Mouse (Mus musculus): ENCODE measurements around the gene Serinc3. TPM values are rescaled to one million over a fixed set of nuclear protein-coding genes. Genes with fewer than 3 reads are reported as not detected.

Serinc3 gene
- polyA plus RNA-seq, 1 experiment from 2014 or later, result 38.4 TPM

DNA sequence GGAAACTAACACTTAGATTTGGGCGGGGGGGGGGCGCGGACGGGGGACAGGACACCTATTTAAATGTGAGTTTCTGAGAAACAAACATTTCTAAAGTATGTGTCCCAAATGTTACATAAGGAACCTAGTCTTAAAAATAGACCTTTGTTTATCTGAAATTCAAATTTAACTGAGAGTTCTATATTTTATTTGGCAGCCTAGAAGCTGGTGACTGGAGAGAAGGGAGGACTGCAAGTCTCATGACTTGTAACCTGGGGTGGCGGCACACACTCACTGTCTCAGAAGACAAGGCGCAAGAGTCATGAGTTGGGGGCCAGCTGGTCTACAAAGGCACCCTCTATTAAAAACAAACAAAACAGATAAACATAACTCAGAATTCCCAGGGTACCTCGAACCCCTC, 43.9 kb downstream of the Serinc3 start:
- no peaks in the 10 kb centered on the region for H3K9me3 ChIP-seq (ENCODE audit: control insufficient read depth, low read length)
- H3K4me3 ChIP-seq (ENCODE audit: low read depth, low read length), result no peak overlapping the region
- no peak overlapping the region for H3K4me2 ChIP-seq (replicated peaks; ENCODE audit: low read depth, low read length)
- no peaks in the 10 kb centered on the region; the same call in 1 of the 2 replicates for H3K4me1 ChIP-seq (replicated peaks; ENCODE audit: control insufficient read depth, insufficient read depth, low read length)
- H3K27me3 ChIP-seq (ENCODE audit: control insufficient read depth, insufficient read depth, low read length), result no peaks in the 10 kb centered on the region
- DNase-seq (ENCODE audit: low spot score) (no peak), ATAC-seq (ENCODE audit: low FRiP score) (no peak)
- H3K36me3 ChIP-seq (ENCODE audit: control insufficient read depth, insufficient read depth, low read length), result no peaks in the 10 kb centered on the region
- WGBS, result 95% methylated on average over 7 of the region's 7 CpGs
- H3K27ac ChIP-seq (ENCODE audit: low read depth, low read length), result no peak overlapping the region
- H3K9ac ChIP-seq (ENCODE audit: low read depth, low read length), result no peak overlapping the region

DNA sequence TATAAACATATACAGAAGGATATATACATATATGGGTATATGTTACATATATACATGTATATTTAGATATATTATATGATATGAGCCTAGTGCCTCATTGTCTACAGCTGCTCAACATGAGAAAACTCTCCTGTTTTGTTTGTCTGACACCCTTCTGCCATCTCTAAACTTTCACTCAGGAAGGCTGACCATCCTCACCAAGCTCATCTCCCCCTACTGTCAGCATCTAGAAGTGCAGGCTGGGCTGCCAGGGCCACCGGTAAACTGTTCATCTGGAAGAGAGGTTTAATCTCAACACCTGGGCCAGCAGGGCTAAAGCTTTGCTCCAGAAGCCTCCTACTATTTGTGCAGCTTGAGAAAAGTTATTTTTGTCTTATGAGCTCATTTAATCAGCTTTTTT, 45.7 kb downstream of the Serinc3 start:
- H3K4me1 ChIP-seq (replicated peaks; ENCODE audit: control insufficient read depth, insufficient read depth, low read length), result no peaks in the 10 kb centered on the region; the same call in 1 of the 2 replicates
- ATAC-seq (ENCODE audit: low FRiP score) (no peak), DNase-seq (ENCODE audit: low spot score) (peak; percentile 80)
- H3K4me2 ChIP-seq (replicated peaks; ENCODE audit: low read depth, low read length), result no peak overlapping the region
- H3K9me3 ChIP-seq (ENCODE audit: control insufficient read depth, low read length), result no peaks in the 10 kb centered on the region
- no peaks in the 10 kb centered on the region for H3K27me3 ChIP-seq (ENCODE audit: control insufficient read depth, insufficient read depth, low read length)
- H3K9ac ChIP-seq (ENCODE audit: low read depth, low read length), result no peak overlapping the region
- no peaks in the 10 kb centered on the region for H3K36me3 ChIP-seq (ENCODE audit: control insufficient read depth, insufficient read depth, low read length)
- H3K27ac ChIP-seq (ENCODE audit: low read depth, low read length), result no peak overlapping the region
- 4% methylated on average over 1 of the region's 1 CpGs for WGBS
- H3K4me3 ChIP-seq (ENCODE audit: low read depth, low read length), result no peak overlapping the region

DNA sequence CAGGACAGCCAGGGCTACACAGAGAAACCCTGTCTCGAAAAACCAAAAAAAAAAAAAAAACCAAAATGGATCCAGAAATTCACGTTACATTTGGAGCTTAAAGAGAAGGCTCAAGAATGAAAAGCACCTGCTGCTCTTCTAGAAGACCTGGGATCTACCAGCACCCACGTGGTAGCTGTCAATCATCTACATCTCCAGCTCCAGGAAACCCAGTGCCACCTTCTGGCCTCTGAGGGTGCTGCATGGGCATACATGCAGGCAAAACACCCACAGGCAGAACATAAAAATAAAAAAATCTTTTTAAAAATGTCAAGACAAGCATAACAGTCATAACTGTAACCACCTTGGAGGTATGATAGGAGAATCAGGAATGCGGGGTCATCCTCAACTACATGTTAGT, 47.3 kb downstream of the Serinc3 start:
- Histone ChIP-seq H3K36me3 (ENCODE audit: control insufficient read depth, insufficient read depth, low read length) (no peaks in the 10 kb centered on the region), H3K4me2 (replicated peaks; ENCODE audit: low read depth, low read length) (no peak overlapping the region), H3K9me3 (ENCODE audit: control insufficient read depth, low read length) (no peaks in the 10 kb centered on the region), H3K4me1 (replicated peaks; ENCODE audit: control insufficient read depth, insufficient read depth, low read length) (no peaks in the 10 kb centered on the region), H3K4me3 (ENCODE audit: low read depth, low read length) (no peak overlapping the region), H3K27me3 (ENCODE audit: control insufficient read depth, insufficient read depth, low read length) (no peaks in the 10 kb centered on the region), H3K9ac (ENCODE audit: low read depth, low read length) (no peak overlapping the region), H3K27ac (ENCODE audit: low read depth, low read length) (no peak overlapping the region)
- 59% methylated on average over 4 of the region's 4 CpGs for WGBS
- DNase-seq (ENCODE audit: low spot score), result peak; percentile 24
- no peak for ATAC-seq (ENCODE audit: low FRiP score)

DNA sequence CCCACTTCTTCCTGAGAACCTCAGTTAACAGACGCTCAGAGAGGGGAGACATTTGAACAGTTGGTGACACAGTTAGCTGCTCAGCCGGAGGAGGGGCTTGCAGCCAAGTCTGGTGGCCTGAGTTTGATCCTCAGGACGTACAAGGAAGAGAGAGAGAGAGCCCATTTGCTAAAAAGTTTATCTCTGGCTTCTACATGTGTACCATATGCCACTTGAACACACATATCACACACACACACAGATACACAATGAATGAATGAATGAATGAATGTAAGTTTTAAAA, 48.1 kb downstream of the Serinc3 start:
- no peak overlapping the region for H3K9ac ChIP-seq (ENCODE audit: low read depth, low read length)
- no peaks in the 10 kb centered on the region for H3K9me3 ChIP-seq (ENCODE audit: control insufficient read depth, low read length)
- no peaks in the 10 kb centered on the region for H3K4me1 ChIP-seq (replicated peaks; ENCODE audit: control insufficient read depth, insufficient read depth, low read length)
- ATAC-seq (ENCODE audit: low FRiP score), result no peak
- DNase-seq (ENCODE audit: low spot score), result no peak
- no peak overlapping the region for H3K4me2 ChIP-seq (replicated peaks; ENCODE audit: low read depth, low read length)
- no peak overlapping the region for H3K27ac ChIP-seq (ENCODE audit: low read depth, low read length)
- H3K4me3 ChIP-seq (ENCODE audit: low read depth, low read length), result no peak overlapping the region
- 70% methylated on average over 3 of the region's 3 CpGs for WGBS
- no peaks in the 10 kb centered on the region for H3K27me3 ChIP-seq (ENCODE audit: control insufficient read depth, insufficient read depth, low read length)
- no peaks in the 10 kb centered on the region for H3K36me3 ChIP-seq (ENCODE audit: control insufficient read depth, insufficient read depth, low read length)

DNA sequence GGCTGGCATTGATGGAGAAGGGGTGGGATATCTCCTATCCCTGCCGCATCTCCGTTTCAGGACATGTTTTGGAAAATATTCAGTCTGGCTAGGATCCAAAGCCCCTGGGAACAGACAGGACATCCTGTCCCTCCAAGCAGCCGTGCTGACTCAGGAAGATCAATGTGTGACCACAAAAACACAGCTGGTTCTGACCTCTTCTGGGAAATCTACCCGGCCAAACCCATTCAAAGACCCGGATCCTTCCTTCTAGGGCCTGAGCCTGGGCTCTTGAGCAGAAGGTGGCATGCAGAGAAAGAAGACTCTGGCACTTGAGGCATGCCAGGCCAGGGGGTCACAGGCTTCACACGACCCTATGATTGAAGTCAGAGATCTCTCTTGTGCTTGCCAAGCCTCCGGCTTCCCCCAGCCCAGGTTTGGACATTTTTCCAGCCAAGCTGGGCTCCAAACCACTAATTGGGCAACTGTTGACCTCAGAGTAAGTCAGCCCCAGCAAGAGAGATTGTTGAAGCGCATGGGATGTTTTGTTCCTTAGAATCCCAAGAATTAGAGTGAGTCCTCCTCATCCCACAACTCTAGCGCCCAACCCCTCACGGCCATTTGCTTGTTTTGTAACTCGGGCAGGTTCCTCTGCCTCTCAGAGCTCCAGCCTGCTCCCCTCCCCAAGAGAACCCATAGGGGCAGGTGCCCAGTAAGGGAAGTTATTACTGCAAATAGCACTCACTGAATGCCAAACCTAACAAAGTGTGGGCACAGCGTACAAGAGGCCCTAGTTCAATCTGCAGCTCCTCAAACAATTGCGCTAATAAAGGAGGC, 48.7 kb downstream of the Serinc3 start:
- ATAC-seq (ENCODE audit: low FRiP score), result no peak
- Histone ChIP-seq H3K9me3 (ENCODE audit: control insufficient read depth, low read length) (no peaks in the 10 kb centered on the region), H3K27ac (ENCODE audit: low read depth, low read length) (no peak overlapping the region), H3K4me3 (ENCODE audit: low read depth, low read length) (no peak overlapping the region), H3K4me2 (replicated peaks; ENCODE audit: low read depth, low read length) (no peak overlapping the region), H3K9ac (ENCODE audit: low read depth, low read length) (no peak overlapping the region), H3K4me1 (replicated peaks; ENCODE audit: control insufficient read depth, insufficient read depth, low read length) (no peaks in the 10 kb centered on the region), H3K36me3 (ENCODE audit: control insufficient read depth, insufficient read depth, low read length) (no peaks in the 10 kb centered on the region), H3K27me3 (ENCODE audit: control insufficient read depth, insufficient read depth, low read length) (no peaks in the 10 kb centered on the region)
- 74% methylated on average over 13 of the region's 13 CpGs for WGBS
- no peak for DNase-seq (ENCODE audit: low spot score)

DNA sequence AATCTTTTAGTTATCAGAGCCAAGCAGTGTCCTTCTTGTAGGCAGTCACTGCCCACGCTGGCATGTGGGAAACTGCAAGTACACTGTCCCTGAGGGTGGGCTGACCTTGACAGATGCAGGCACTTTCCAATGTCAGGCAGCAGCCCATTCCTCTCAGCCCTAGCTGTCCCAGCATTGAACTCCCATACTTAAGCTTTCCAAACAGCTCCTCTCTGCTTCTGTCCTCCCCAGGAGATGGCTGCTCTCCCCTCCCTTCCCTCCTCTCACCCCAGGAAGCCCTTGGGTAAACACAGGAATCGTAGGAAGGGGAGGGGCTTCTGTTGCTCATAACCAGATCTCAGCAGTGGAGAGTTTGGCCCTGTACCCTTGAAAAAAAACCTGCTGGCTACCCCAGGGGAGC, 49.8 kb downstream of the Serinc3 start:
- WGBS, result 14% methylated on average over 2 of the region's 2 CpGs
- no peak for ATAC-seq (ENCODE audit: low FRiP score)

DNA sequence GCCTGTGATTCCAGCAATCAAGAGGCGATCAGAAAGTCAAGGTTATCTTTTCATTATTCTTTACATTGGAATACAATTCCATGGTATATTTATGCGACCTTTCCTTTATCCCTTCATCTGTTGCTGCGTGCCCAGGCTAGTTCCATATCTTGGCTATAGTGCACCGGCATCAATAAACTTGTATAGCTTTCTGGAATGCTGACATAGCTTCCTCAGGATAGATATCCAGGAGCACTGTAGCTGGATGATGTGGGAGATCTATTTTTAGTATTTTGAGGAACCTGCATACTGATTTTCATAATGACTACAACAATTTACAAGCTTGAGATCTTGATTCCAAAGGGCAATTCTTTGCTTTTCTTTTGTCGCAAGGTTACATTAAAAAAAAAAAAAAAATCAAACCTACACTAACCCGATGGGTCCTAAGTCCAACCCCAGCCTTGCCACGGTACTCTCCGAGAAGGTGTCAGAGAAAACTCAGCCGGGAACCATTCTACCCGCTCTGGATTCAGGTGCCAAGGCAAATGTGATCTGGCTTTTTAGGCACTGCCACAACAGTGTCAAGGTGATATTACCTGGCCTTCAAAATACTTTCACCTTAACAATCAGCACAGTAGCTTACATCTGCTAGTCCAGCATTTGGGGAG, 51.2 kb downstream of the Serinc3 start:
- WGBS, result 91% methylated on average over 10 of the region's 10 CpGs
- DNase-seq (ENCODE audit: low spot score), result no peak
- H3K4me3 ChIP-seq (ENCODE audit: low read depth, low read length), result no peak overlapping the region
- ATAC-seq (ENCODE audit: low FRiP score), result no peak
- H3K4me1 ChIP-seq (replicated peaks; ENCODE audit: control insufficient read depth, insufficient read depth, low read length), result no peaks in the 10 kb centered on the region
- H3K36me3 ChIP-seq (ENCODE audit: control insufficient read depth, insufficient read depth, low read length), result no peaks in the 10 kb centered on the region
- H3K4me2 ChIP-seq (replicated peaks; ENCODE audit: low read depth, low read length), result no peak overlapping the region
- H3K9me3 ChIP-seq (ENCODE audit: control insufficient read depth, low read length), result no peaks in the 10 kb centered on the region
- H3K9ac ChIP-seq (ENCODE audit: low read depth, low read length), result no peak overlapping the region
- H3K27ac ChIP-seq (ENCODE audit: low read depth, low read length), result no peak overlapping the region
- H3K27me3 ChIP-seq (ENCODE audit: control insufficient read depth, insufficient read depth, low read length), result no peaks in the 10 kb centered on the region

More for the DNA sequence above, 49.8 kb downstream of the Serinc3 start:
- Histone ChIP-seq H3K9me3 (ENCODE audit: control insufficient read depth, low read length) (no peaks in the 10 kb centered on the region), H3K4me1 (replicated peaks; ENCODE audit: control insufficient read depth, insufficient read depth, low read length) (no peaks in the 10 kb centered on the region), H3K4me2 (replicated peaks; ENCODE audit: low read depth, low read length) (no peak overlapping the region), H3K27ac (ENCODE audit: low read depth, low read length) (no peak overlapping the region), H3K9ac (ENCODE audit: low read depth, low read length) (no peak overlapping the region), H3K4me3 (ENCODE audit: low read depth, low read length) (no peak overlapping the region), H3K36me3 (ENCODE audit: control insufficient read depth, insufficient read depth, low read length) (no peaks in the 10 kb centered on the region), H3K27me3 (ENCODE audit: control insufficient read depth, insufficient read depth, low read length) (no peaks in the 10 kb centered on the region)
- no peak for DNase-seq (ENCODE audit: low spot score)

DNA sequence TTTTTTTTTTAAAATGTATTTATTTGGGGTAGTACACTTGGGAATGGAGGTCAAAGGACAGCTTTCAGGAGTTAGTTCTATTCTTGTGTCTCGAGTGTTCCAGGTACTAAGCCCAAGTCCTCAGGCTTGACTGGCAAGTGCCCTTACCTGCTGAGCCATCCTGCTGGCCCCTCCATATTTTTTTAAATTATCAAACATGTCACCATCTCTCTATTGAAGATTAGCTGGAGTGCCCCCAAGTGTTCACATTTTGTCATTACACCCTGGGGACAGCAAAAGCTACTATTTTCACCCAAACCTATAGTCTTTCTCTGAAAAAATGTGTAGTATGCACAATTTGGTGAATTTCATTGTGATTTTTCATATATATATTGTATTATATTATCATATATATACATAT, 52.8 kb downstream of the Serinc3 start:
- 73% methylated on average over 1 of the region's 1 CpGs for WGBS
- Histone ChIP-seq H3K36me3 (ENCODE audit: control insufficient read depth, insufficient read depth, low read length) (no peaks in the 10 kb centered on the region), H3K27me3 (ENCODE audit: control insufficient read depth, insufficient read depth, low read length) (no peaks in the 10 kb centered on the region), H3K4me3 (ENCODE audit: low read depth, low read length) (no peak overlapping the region), H3K9ac (ENCODE audit: low read depth, low read length) (no peak overlapping the region), H3K4me1 (replicated peaks; ENCODE audit: control insufficient read depth, insufficient read depth, low read length) (no peaks in the 10 kb centered on the region), H3K27ac (ENCODE audit: low read depth, low read length) (no peak overlapping the region), H3K4me2 (replicated peaks; ENCODE audit: low read depth, low read length) (no peak overlapping the region), H3K9me3 (ENCODE audit: control insufficient read depth, low read length) (no peaks in the 10 kb centered on the region)
- DNase-seq (ENCODE audit: low spot score), result peak; percentile 30
- ATAC-seq (ENCODE audit: low FRiP score), result no peak

DNA sequence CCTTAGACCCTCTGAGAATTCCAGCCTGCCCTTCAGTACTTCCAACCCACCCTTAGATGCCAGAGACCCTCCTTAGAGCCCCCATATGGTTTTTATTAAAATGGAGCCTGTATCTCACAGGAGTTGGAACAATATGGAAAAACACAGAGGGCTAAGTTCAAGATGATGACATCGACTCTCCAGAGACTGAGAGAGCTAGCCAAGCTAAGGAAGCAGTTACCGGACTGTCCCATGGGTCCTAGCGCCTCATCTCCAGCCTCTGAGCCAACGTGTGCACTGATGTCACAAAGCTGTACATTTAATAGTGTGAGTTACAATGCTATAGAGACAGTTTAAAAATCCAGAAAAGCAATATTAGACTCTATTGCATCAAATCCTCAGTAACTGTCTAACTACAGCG, 53.9 kb downstream of the Serinc3 start:
- WGBS, result 75% methylated on average over 5 of the region's 5 CpGs
- H3K36me3 ChIP-seq (ENCODE audit: control insufficient read depth, insufficient read depth, low read length), result no peaks in the 10 kb centered on the region
- no peak overlapping the region for H3K4me3 ChIP-seq (ENCODE audit: low read depth, low read length)
- no peaks in the 10 kb centered on the region for H3K4me1 ChIP-seq (replicated peaks; ENCODE audit: control insufficient read depth, insufficient read depth, low read length)
- no peaks in the 10 kb centered on the region for H3K9me3 ChIP-seq (ENCODE audit: control insufficient read depth, low read length)
- no peak for DNase-seq (ENCODE audit: low spot score)
- no peak for ATAC-seq (ENCODE audit: low FRiP score)
- H3K4me2 ChIP-seq (replicated peaks; ENCODE audit: low read depth, low read length), result no peak overlapping the region
- H3K9ac ChIP-seq (ENCODE audit: low read depth, low read length), result no peak overlapping the region
- H3K27ac ChIP-seq (ENCODE audit: low read depth, low read length), result no peak overlapping the region
- H3K27me3 ChIP-seq (ENCODE audit: control insufficient read depth, insufficient read depth, low read length), result no peaks in the 10 kb centered on the region
